Mouse (Mus musculus) hindbrain, embryonic 15.5 days (tissue): Measurements from ENCODE around the gene Men1. TPM values are rescaled to one million over a fixed set of nuclear protein-coding genes. Genes with fewer than 3 reads are reported as not detected.

Experiments used
- ATAC-seq: fragments of 200-750 bp; cut with Nextera tagmentation; 2 replicates; pipeline ENCODE4 v1.8.0; 2017; ENCODE audit warnings: low read depth, moderate number of reproducible peaks, moderate TSS enrichment; ENCODE audit not compliant: low FRiP score
- H3K27ac ChIP-seq: fragments of 300-500 bp; sonication (generic); replicated peaks from 2 replicates; pipeline ENCODE4 v1.5.1; 2015; ENCODE audit warnings: mild to moderate bottlenecking, inconsistent platforms
- H3K27me3 ChIP-seq: fragments of 300-500 bp; sonication (generic); 2 replicates; pipeline ENCODE4 v1.6.1; 2015; ENCODE audit warnings: control low read depth, inconsistent platforms
- H3K36me3 ChIP-seq: fragments of 300-500 bp; sonication (generic); 2 replicates; pipeline ENCODE4 v1.6.1; 2015; ENCODE audit warnings: control low read depth, inconsistent platforms
- H3K4me1 ChIP-seq: fragments of 300-500 bp; sonication (generic); replicated peaks from 2 replicates; pipeline ENCODE4 v1.6.1; 2015; ENCODE audit warnings: control low read depth, inconsistent platforms
- H3K4me2 ChIP-seq: fragments of 300-500 bp; sonication (generic); 2 replicates; pipeline ENCODE4 v1.6.1; 2015; ENCODE audit warnings: moderate library complexity, mild to moderate bottlenecking, inconsistent platforms
- H3K4me3 ChIP-seq: fragments of 300-500 bp; sonication (generic); 2 replicates; pipeline ENCODE4 v1.5.1; 2015; ENCODE audit warnings: mild to moderate bottlenecking, inconsistent platforms
- H3K9ac ChIP-seq: fragments of 300-500 bp; sonication (generic); 2 replicates; pipeline ENCODE4 v1.6.1; 2015; ENCODE audit warnings: inconsistent platforms
- H3K9me3 ChIP-seq: fragments of 300-500 bp; sonication (generic); 2 replicates; pipeline ENCODE4 v1.6.1; 2016; ENCODE audit warnings: control low read depth, inconsistent platforms
- WGBS: fragments of 180-500 bp; shearing (Covaris S2); methylation state at CpG from one replicate; pipeline ENCODE4 v1.1.7; 2015; 5-methylcytosine and 5-hydroxymethylcytosine counted together
- polyA plus RNA-seq: library from polyadenylated mRNA; unstranded; fragments of >200 nt; fragmentation: Nextera tagmentation; extraction: Ambion mirVana; gene quantifications from 2 replicates; pipeline ENCODE4 v1.2.1, GENCODE M21; 2015

The Men1 gene
- polyA plus RNA-seq, 1 experiment from 2014 or later, result 82.3 TPM

GRCm38 (mm10) chr19:6376643-6377042, 41.9 kb downstream of the Men1 start:
- WGBS, result 82% methylated on average over 2 of the region's 2 CpGs

GRCm38 (mm10) chr19:6377327-6378040, 42.7 kb downstream of the Men1 start:
- no peak overlapping the region for H3K9ac ChIP-seq
- H3K4me2 ChIP-seq, result no peak overlapping the region
- ATAC-seq, result no peak
- H3K9me3 ChIP-seq, result no peaks in the 10 kb centered on the region
- H3K27me3 ChIP-seq, result no peaks in the 10 kb centered on the region
- 37% methylated on average over 11 of the region's 11 CpGs for WGBS
- no peak overlapping the region for H3K4me3 ChIP-seq
- H3K4me1 ChIP-seq, result 0 out of 2 replicates have a peak, but pooled peaks cover 6% of the 10 kb centered on the region
- H3K27ac ChIP-seq, result peak overlapping the region; percentile 20; the same call in 1 of the 2 replicates
- peaks cover 56% of the 10 kb centered on the region for H3K36me3 ChIP-seq

More at GRCm38 (mm10) chr19:6376643-6377042, 41.9 kb downstream of the Men1 start:
- Histone ChIP-seq H3K27me3 (no peaks in the 10 kb centered on the region), H3K9me3 (no peaks in the 10 kb centered on the region), H3K4me3 (no peak overlapping the region), H3K9ac (no peak overlapping the region), H3K27ac (no peak overlapping the region), H3K4me2 (no peak overlapping the region), H3K36me3 (peaks cover 64% of the 10 kb centered on the region), H3K4me1 (0 out of 2 replicates have a peak, but pooled peaks cover 6% of the 10 kb centered on the region)
- no peak for ATAC-seq

- no peak overlapping the region for H3K27ac ChIP-seq
- H3K4me1 ChIP-seq, result peaks cover 6% of the 10 kb centered on the region; the same call in 1 of the 2 replicates
- no peaks in the 10 kb centered on the region for H3K27me3 ChIP-seq
- 91% methylated on average over 9 of the region's 9 CpGs for WGBS
- no peak overlapping the region for H3K4me3 ChIP-seq
- H3K9ac ChIP-seq, result no peak overlapping the region
- no peaks in the 10 kb centered on the region for H3K9me3 ChIP-seq
- no peak for ATAC-seq
- no peak overlapping the region for H3K4me2 ChIP-seq
- H3K36me3 ChIP-seq, result peaks cover 27% of the 10 kb centered on the region
Observed at GRCm38 (mm10) chr19:6380411-6381166, 45.8 kb downstream of the Men1 start.

GRCm38 (mm10) chr19:6381238-6381637, 46.5 kb downstream of the Men1 start:
- H3K4me2 ChIP-seq, result no peak overlapping the region
- 96% methylated on average over 5 of the region's 5 CpGs for WGBS

GRCm38 (mm10) chr19:6382323-6382924, 47.6 kb downstream of the Men1 start:
- no peak for ATAC-seq
- no peaks in the 10 kb centered on the region for H3K27me3 ChIP-seq
- no peak overlapping the region for H3K9ac ChIP-seq
- H3K4me3 ChIP-seq, result no peak overlapping the region
- no peak overlapping the region for H3K4me2 ChIP-seq
- peaks cover 8% of the 10 kb centered on the region; the same call in 1 of the 2 replicates for H3K36me3 ChIP-seq
- H3K9me3 ChIP-seq, result no peaks in the 10 kb centered on the region
- H3K27ac ChIP-seq, result no peak overlapping the region
- H3K4me1 ChIP-seq, result peaks cover 2% of the 10 kb centered on the region; the same call in 1 of the 2 replicates
- WGBS, result 81% methylated on average over 4 of the region's 4 CpGs

More at GRCm38 (mm10) chr19:6381238-6381637, 46.5 kb downstream of the Men1 start:
- Histone ChIP-seq H3K4me1 (peaks cover 6% of the 10 kb centered on the region; the same call in 1 of the 2 replicates), H3K27me3 (no peaks in the 10 kb centered on the region), H3K9me3 (no peaks in the 10 kb centered on the region), H3K36me3 (peaks cover 20% of the 10 kb centered on the region), H3K4me3 (no peak overlapping the region), H3K9ac (no peak overlapping the region), H3K27ac (no peak overlapping the region)
- no peak for ATAC-seq

- Histone ChIP-seq H3K27me3 (no peaks in the 10 kb centered on the region), H3K9me3 (no peaks in the 10 kb centered on the region), H3K36me3 (0 out of 2 replicates have a peak, but pooled peaks cover 2% of the 10 kb centered on the region), H3K4me3 (no peak overlapping the region), H3K27ac (peak overlapping the region; percentile 38; the same call in 1 of the 2 replicates), H3K9ac (no peak overlapping the region), H3K4me2 (no peak overlapping the region), H3K4me1 (no peaks in the 10 kb centered on the region; the same call in 1 of the 2 replicates)
- WGBS, result 54% methylated on average over 5 of the region's 5 CpGs
- no peak for ATAC-seq
Observed at GRCm38 (mm10) chr19:6383470-6383869, 48.7 kb downstream of the Men1 start.

GRCm38 (mm10) chr19:6384128-6384527, 49.3 kb downstream of the Men1 start, which contains the start of gene Pygm:
Gene Pygm (plus strand): TSS chr19:6384399.
- whole genome bisulfite sequencing, result 23% methylated on average over 7 of the region's 7 CpGs
- Histone ChIP-seq H3K4me3 (no peak within 1 kb of the TSS), H3K4me1 (no peaks in the 10 kb centered on the region; the same call in 1 of the 2 replicates)

GRCm38 (mm10) chr19:6384954-6385353, 50.2 kb downstream of the Men1 start:
- H3K36me3 ChIP-seq, result no peaks in the 10 kb centered on the region
- H3K9me3 ChIP-seq, result no peaks in the 10 kb centered on the region
- no peak overlapping the region for H3K4me3 ChIP-seq
- H3K9ac ChIP-seq, result no peak overlapping the region
- no peak for ATAC-seq
- peaks cover 8% of the 10 kb centered on the region for H3K4me1 ChIP-seq
- no peak overlapping the region for H3K4me2 ChIP-seq
- no peak overlapping the region for H3K27ac ChIP-seq
- WGBS, result 82% methylated on average over 11 of the region's 11 CpGs
- H3K27me3 ChIP-seq, result no peaks in the 10 kb centered on the region

More at GRCm38 (mm10) chr19:6384128-6384527, 49.3 kb downstream of the Men1 start, which contains the start of gene Pygm:
- H3K27me3 ChIP-seq, result no peaks in the 10 kb centered on the region
- no peak within 1 kb of the TSS for H3K4me2 ChIP-seq
- H3K27ac ChIP-seq, result peak within 1 kb of the TSS; percentile 38; the same call in 1 of the 2 replicates
- no peak within 1 kb of the TSS for H3K9ac ChIP-seq
- H3K9me3 ChIP-seq, result no peaks in the 10 kb centered on the region
- no peak for ATAC-seq
- H3K36me3 ChIP-seq, result no peaks in the 10 kb centered on the region

- WGBS, result 89% methylated on average over 5 of the region's 5 CpGs
- H3K27ac ChIP-seq, result no peak overlapping the region
- no peak overlapping the region for H3K4me3 ChIP-seq
- H3K27me3 ChIP-seq, result no peaks in the 10 kb centered on the region
- no peaks in the 10 kb centered on the region for H3K9me3 ChIP-seq
- ATAC-seq, result no peak
- peaks cover 11% of the 10 kb centered on the region for H3K4me1 ChIP-seq
- no peaks in the 10 kb centered on the region for H3K36me3 ChIP-seq
- H3K9ac ChIP-seq, result no peak overlapping the region
- no peak overlapping the region for H3K4me2 ChIP-seq
Observed at GRCm38 (mm10) chr19:6385419-6385818, 50.6 kb downstream of the Men1 start.

- Histone ChIP-seq H3K36me3 (no peaks in the 10 kb centered on the region), H3K27ac (no peak overlapping the region), H3K4me3 (no peak overlapping the region), H3K4me1 (peaks cover 11% of the 10 kb centered on the region), H3K9me3 (no peaks in the 10 kb centered on the region), H3K4me2 (no peak overlapping the region), H3K27me3 (no peaks in the 10 kb centered on the region), H3K9ac (no peak overlapping the region)
- 83% methylated on average over 7 of the region's 7 CpGs for WGBS
- ATAC-seq, result no peak
Observed at GRCm38 (mm10) chr19:6385821-6386220, 51.0 kb downstream of the Men1 start.

- ATAC-seq, result no peak
- Histone ChIP-seq H3K4me2 (no peak overlapping the region), H3K36me3 (no peaks in the 10 kb centered on the region), H3K27me3 (no peaks in the 10 kb centered on the region), H3K27ac (no peak overlapping the region), H3K4me3 (no peak overlapping the region), H3K9me3 (no peaks in the 10 kb centered on the region), H3K4me1 (peaks cover 11% of the 10 kb centered on the region), H3K9ac (no peak overlapping the region)
- 63% methylated on average over 9 of the region's 9 CpGs for WGBS
Observed at GRCm38 (mm10) chr19:6386234-6386633, 51.5 kb downstream of the Men1 start.
